Mouse (Mus musculus): ENCODE measurements around the gene Hs6st1.

- TF ChIP-seq HCFC1 (IDR thresholded peaks at IDR 0.05; ENCODE audit: borderline replicate concordance, insufficient read depth, low read length) (no peak), ZNF384 (IDR thresholded peaks at IDR 0.05; ENCODE audit: low read depth, low read length) (peak; percentile 85), MAFK (IDR thresholded peaks at IDR 0.05; ENCODE audit: insufficient read depth, low read depth, low read length) (no peak), CHD2 (IDR thresholded peaks at IDR 0.05; ENCODE audit: low read depth, low read length) (no peak), ZC3H11A (IDR thresholded peaks at IDR 0.05; ENCODE audit: borderline replicate concordance, low read depth, low read length) (no peak)
Observed at GRCm38 (mm10) chr1:36044288-36044687, 23.9 kb upstream of the Hs6st1 start.

All from ES-E14 (cell line).